Comparison of ENCODE assay signal across 9 mouse cellular contexts in genomic region chr15:86034021-86034523, GRCm38 (mm10). TPM values are rescaled to one million over a fixed set of nuclear protein-coding genes. Genes with fewer than 3 reads are reported as not detected.
DNase-seq lines count a peak whose midpoint lies in the region; ATAC-seq and TF ChIP-seq lines count a peak whose summit lies in the region.
"Had no signal": no experiment of that assay in that cellular context is flagged by ENCODE, and none has a peak within 500 bp of the region (broad histone marks: within the 10 kb centered on the region; RNA-seq: fewer than 3 reads in every experiment).

No protein-coding gene starts in this region.

- H3K79me2 ChIP-seq in heart, adult 2 months (replicated peaks; ENCODE audit: control insufficient read depth, insufficient read depth, low read length): no peaks in the 10 kb centered on the region

- H3K4me1 ChIP-seq in heart, adult 2 months (ENCODE audit: control insufficient read depth, insufficient read depth, low read length): no peaks in the 10 kb centered on the region
- 0 out of 2 replicates have a peak, but pooled peaks cover 2% of the 10 kb centered on the region for H3K4me1 ChIP-seq in embryonic facial prominence, embryonic 11.5 days (ENCODE audit: control insufficient read depth, insufficient read depth, low read length)
- peaks cover 22% of the 10 kb centered on the region for H3K4me1 ChIP-seq in hindbrain, embryonic 16.5 days (ENCODE audit: control insufficient read depth, insufficient read depth, low read depth, low read length)
- H3K4me1 ChIP-seq in liver, embryonic 11.5 days (replicated peaks; ENCODE audit: control insufficient read depth, insufficient read depth, low read length): peaks cover 11% of the 10 kb centered on the region
- peaks cover 8% of the 10 kb centered on the region; the same call in 1 of the 2 replicates for H3K4me1 ChIP-seq in midbrain, postnatal 0 days (ENCODE audit: insufficient read depth, low read length)

- peak overlapping the region; percentile 93 for H3K4me2 ChIP-seq in embryonic facial prominence, embryonic 11.5 days (ENCODE audit: low read depth, low read length)
- H3K4me2 ChIP-seq in hindbrain, embryonic 16.5 days (ENCODE audit: low read length): peak overlapping the region; percentile 83
- peak overlapping the region; percentile 80 for H3K4me2 ChIP-seq in liver, embryonic 11.5 days
- H3K4me2 ChIP-seq in midbrain, postnatal 0 days (ENCODE audit: low read depth, low read length, poor library complexity, severe bottlenecking): peak overlapping the region; percentile 73

- H3K27ac ChIP-seq in heart, adult 2 months: no peak overlapping the region
- H3K27ac ChIP-seq in embryonic facial prominence, embryonic 11.5 days (replicated peaks; ENCODE audit: low read depth, low read length): no peak overlapping the region
- H3K27ac ChIP-seq in hindbrain, embryonic 16.5 days (ENCODE audit: low read depth, low read length): peak overlapping the region; percentile 56
- no peak overlapping the region for H3K27ac ChIP-seq in liver, embryonic 11.5 days (ENCODE audit: low read depth, low read length)
- H3K27ac ChIP-seq in midbrain, postnatal 0 days (ENCODE audit: low read depth, low read length): no peak overlapping the region
- H3K27ac ChIP-seq: macrophage had no signal

- 0 out of 2 replicates have a peak, but pooled peaks cover 3% of the 10 kb centered on the region for H3K9me3 ChIP-seq in embryonic facial prominence, embryonic 11.5 days (replicated peaks; ENCODE audit: control insufficient read depth, low read length)
- peaks cover 4% of the 10 kb centered on the region for H3K9me3 ChIP-seq in hindbrain, embryonic 16.5 days (ENCODE audit: control insufficient read depth, low read length)
- H3K9me3 ChIP-seq in liver, embryonic 11.5 days (ENCODE audit: control insufficient read depth, low read length): peaks cover 3% of the 10 kb centered on the region
- no peaks in the 10 kb centered on the region for H3K9me3 ChIP-seq in midbrain, postnatal 0 days (ENCODE audit: low read length)

- TF ChIP-seq POLR2A in heart, adult 2 months (IDR thresholded peaks at IDR 0.05; ENCODE audit: insufficient read depth, low read depth, low read length): no peak

- intact Hi-C loops in heart, adult 2 months (cut with DNase I): loop anchor here (5.0 kb wide), 1 partner anchor 67 kb away; no protein-coding TSS in a partner anchor
- intact Hi-C loops in heart, postnatal 36 days (cut with DNase I): no loop called here

- WGBS in heart, adult 2 months: under 1% methylated on average over 39 of the region's 44 CpGs
- WGBS in embryonic facial prominence, embryonic 11.5 days: under 1% methylated on average over 37 of the region's 44 CpGs
- WGBS in hindbrain, embryonic 16.5 days: 0% methylated on average over 40 of the region's 44 CpGs
- under 1% methylated on average over 40 of the region's 44 CpGs for WGBS in liver, embryonic 11.5 days
- WGBS in midbrain, postnatal 0 days: 0% methylated on average over 17 of the region's 44 CpGs

- peak overlapping the region; percentile 41 for H3K4me3 ChIP-seq in heart, adult 2 months
- H3K4me3 ChIP-seq in embryonic facial prominence, embryonic 11.5 days (ENCODE audit: low read depth, low read length): peak overlapping the region; percentile 57
- peak overlapping the region; percentile 54 for H3K4me3 ChIP-seq in hindbrain, embryonic 16.5 days (ENCODE audit: low read length)
- H3K4me3 ChIP-seq in liver, embryonic 11.5 days (ENCODE audit: low read depth, low read length): peak overlapping the region; percentile 54
- peak overlapping the region; percentile 39 for H3K4me3 ChIP-seq in midbrain, postnatal 0 days (ENCODE audit: low read depth, low read length)

- DNase-seq in heart, adult 2 months: peak in 1 of 2 experiments; percentile 29
- DNase-seq in heart, postnatal 36 days: no peak
- peak; percentile 81 for DNase-seq in embryonic facial prominence, embryonic 11.5 days (ENCODE audit: low spot score)
- DNase-seq in liver, embryonic 11.5 days (ENCODE audit: low spot score): peak; percentile 74
- peak; percentile 71 for DNase-seq in midbrain, postnatal 0 days (ENCODE audit: low spot score)
- DNase-seq in thymus, postnatal 36 days: peak; percentile 67 to 82
- DNase-seq in frontal cortex, postnatal 36 days (ENCODE audit: low spot score in 2 of 2): no peak

- ATAC-seq in embryonic facial prominence, embryonic 11.5 days (replicated peaks; ENCODE audit: insufficient number of reproducible peaks, low FRiP score, low TSS enrichment, low read depth): peak; percentile 74
- peak; percentile 78 for ATAC-seq in hindbrain, embryonic 16.5 days
- ATAC-seq in liver, embryonic 11.5 days (replicated peaks; ENCODE audit: low FRiP score): peak; percentile 59
- ATAC-seq in midbrain, postnatal 0 days (ENCODE audit: low FRiP score): peak; percentile 64

- TF ChIP-seq EP300 in heart, adult 2 months (IDR thresholded peaks at IDR 0.05; ENCODE audit: insufficient read depth, low read depth, low read length): no peak

- H3K36me3 ChIP-seq in heart, adult 2 months (ENCODE audit: control insufficient read depth, insufficient read depth, low read length): no peaks in the 10 kb centered on the region
- no peaks in the 10 kb centered on the region for H3K36me3 ChIP-seq in embryonic facial prominence, embryonic 11.5 days (replicated peaks; ENCODE audit: control insufficient read depth, insufficient read depth, low read depth, low read length)
- H3K36me3 ChIP-seq in hindbrain, embryonic 16.5 days (ENCODE audit: control insufficient read depth, insufficient read depth, low read length): no peaks in the 10 kb centered on the region; the same call in none of the 2 replicates
- peaks cover 2% of the 10 kb centered on the region; the same call in 1 of the 2 replicates for H3K36me3 ChIP-seq in liver, embryonic 11.5 days (ENCODE audit: control insufficient read depth, insufficient read depth, low read length)
- H3K36me3 ChIP-seq in midbrain, postnatal 0 days (ENCODE audit: insufficient read depth, low read length): no peaks in the 10 kb centered on the region

- H3K27me3 ChIP-seq in heart, adult 2 months (ENCODE audit: control insufficient read depth, insufficient read depth, low read length): peaks cover 1% of the 10 kb centered on the region; the same call in 1 of the 2 replicates
- H3K27me3 ChIP-seq in embryonic facial prominence, embryonic 11.5 days (ENCODE audit: control insufficient read depth, insufficient read depth, low read length): peaks cover 21% of the 10 kb centered on the region
- peaks cover 30% of the 10 kb centered on the region for H3K27me3 ChIP-seq in hindbrain, embryonic 16.5 days (replicated peaks; ENCODE audit: control insufficient read depth, insufficient read depth, low read length)
- peaks cover 68% of the 10 kb centered on the region for H3K27me3 ChIP-seq in liver, embryonic 11.5 days (replicated peaks; ENCODE audit: control insufficient read depth, insufficient read depth, low read length)
- peaks cover 33% of the 10 kb centered on the region for H3K27me3 ChIP-seq in midbrain, postnatal 0 days (ENCODE audit: insufficient read depth, low read length)

- no peak for TF ChIP-seq CTCF in heart, adult 2 months (IDR thresholded peaks at IDR 0.05)
- no peak for TF ChIP-seq CTCF in midbrain, postnatal 0 days (IDR thresholded peaks at IDR 0.05)

- no peak overlapping the region for H3K9ac ChIP-seq in heart, adult 2 months (ENCODE audit: low read depth, low read length)
- peak overlapping the region; percentile 40 for H3K9ac ChIP-seq in embryonic facial prominence, embryonic 11.5 days (replicated peaks; ENCODE audit: low read length)
- peak overlapping the region; percentile 59 for H3K9ac ChIP-seq in hindbrain, embryonic 16.5 days (ENCODE audit: low read depth, low read length)
- no peak overlapping the region for H3K9ac ChIP-seq in liver, embryonic 11.5 days (ENCODE audit: low read depth, low read length)
- H3K9ac ChIP-seq in midbrain, postnatal 0 days (replicated peaks; ENCODE audit: low read length, poor library complexity, severe bottlenecking): no peak overlapping the region

RNA-seq across cellular contexts. Expression of gene Celsr1, which starts 0.5 kb away (rescaled TPM):
- 1 to 10 TPM; 4.5 to 5.0 TPM for total RNA-seq in heart, adult 2 months (2021)
- polyA plus RNA-seq in heart, adult 2 months (2012; rRNA removed): 4.3 and 5.2 TPM in 2 replicates
- 1 to 10 TPM; 6.4 to 7.2 TPM for total RNA-seq in heart, postnatal 36 days (2021)
- polyA plus RNA-seq in embryonic facial prominence, embryonic 11.5 days (2014; fragmentation: Nextera tagmentation; extraction: Ambion mirVana): 2.0 and 2.1 TPM in 2 replicates
- 0.76 and 1.2 TPM in 2 replicates for polyA plus RNA-seq in hindbrain, embryonic 16.5 days (2015; fragmentation: Nextera tagmentation; extraction: Ambion mirVana)
- polyA plus RNA-seq in liver, embryonic 11.5 days (2014; fragmentation: Nextera tagmentation; extraction: Ambion mirVana): 0.53 and 1.4 TPM in 2 replicates
- 13.7 and 15.0 TPM in 2 replicates for total RNA-seq in midbrain, postnatal 0 days (2014; rRNA removed)
- polyA plus RNA-seq in midbrain, postnatal 0 days (2015; fragmentation: Nextera tagmentation; extraction: Ambion mirVana): 0.60 and 0.79 TPM in 2 replicates
- polyA plus RNA-seq: macrophage had no signal

RNA-seq across cellular contexts. Expression of gene Gramd4, which starts 23.4 kb away (rescaled TPM):
- 10 to 100 TPM; 27.6 to 31.5 TPM for total RNA-seq in heart, adult 2 months (2021)
- polyA plus RNA-seq in heart, adult 2 months (2012; rRNA removed): 25.3 and 39.8 TPM in 2 replicates
- 10 to 100 TPM; 29.6 to 35.3 TPM for total RNA-seq in heart, postnatal 36 days (2021)
- polyA plus RNA-seq in embryonic facial prominence, embryonic 11.5 days (2014; fragmentation: Nextera tagmentation; extraction: Ambion mirVana): 6.3 and 6.9 TPM in 2 replicates
- polyA plus RNA-seq in hindbrain, embryonic 16.5 days (2015; fragmentation: Nextera tagmentation; extraction: Ambion mirVana): 18.4 and 30.4 TPM in 2 replicates
- 12.6 and 13.9 TPM in 2 replicates for polyA plus RNA-seq in liver, embryonic 11.5 days (2014; fragmentation: Nextera tagmentation; extraction: Ambion mirVana)
- total RNA-seq in midbrain, postnatal 0 days (2014; rRNA removed): 43.4 and 47.6 TPM in 2 replicates
- polyA plus RNA-seq in midbrain, postnatal 0 days (2015; fragmentation: Nextera tagmentation; extraction: Ambion mirVana): 21.5 and 22.5 TPM in 2 replicates

Comparison
In these comparisons a context has a peak if more than half of its experiments do, and no peak if none do; other contexts are left out.
1. DNase-seq: peak in embryonic facial prominence, embryonic 11.5 days (single experiment), liver, embryonic 11.5 days (single experiment), midbrain, postnatal 0 days (single experiment) and thymus, postnatal 36 days (2 of 2); none in heart, postnatal 36 days (0 of 2) and frontal cortex, postnatal 36 days (0 of 2).
2. H3K9ac ChIP-seq: peak in embryonic facial prominence, embryonic 11.5 days (single experiment) and hindbrain, embryonic 16.5 days (single experiment); none in heart, adult 2 months (single experiment), liver, embryonic 11.5 days (single experiment) and midbrain, postnatal 0 days (single experiment).
3. Peak in every context shown above with its lines, with median percentiles within 50 percentile points of each other: H3K4me3 ChIP-seq, ATAC-seq and H3K4me2 ChIP-seq.